Mouse (Mus musculus) thymus, adult 2 months (tissue): Measurements from ENCODE around the gene Ptprj.

ENCODE experiments used
- CTCF ChIP-seq: fragments of 200-500 bp; IDR thresholded peaks from 2 replicates; pipeline ENCODE4 v1.5.1; 2012; ENCODE audit warnings: mild to moderate bottlenecking, control low read depth, low read length, moderate library complexity, borderline replicate concordance; ENCODE audit not compliant: control insufficient read depth, poor library complexity, insufficient read depth; ENCODE audit errors: extremely low read depth
- POLR2A ChIP-seq: fragments of 200-500 bp; IDR thresholded peaks from 2 replicates; pipeline ENCODE4 v1.6.1; 2012; ENCODE audit warnings: mild to moderate bottlenecking, low read length, control low read depth, moderate library complexity; ENCODE audit not compliant: control insufficient read depth, poor library complexity, insufficient read depth; ENCODE audit errors: extremely low read depth

DNA sequence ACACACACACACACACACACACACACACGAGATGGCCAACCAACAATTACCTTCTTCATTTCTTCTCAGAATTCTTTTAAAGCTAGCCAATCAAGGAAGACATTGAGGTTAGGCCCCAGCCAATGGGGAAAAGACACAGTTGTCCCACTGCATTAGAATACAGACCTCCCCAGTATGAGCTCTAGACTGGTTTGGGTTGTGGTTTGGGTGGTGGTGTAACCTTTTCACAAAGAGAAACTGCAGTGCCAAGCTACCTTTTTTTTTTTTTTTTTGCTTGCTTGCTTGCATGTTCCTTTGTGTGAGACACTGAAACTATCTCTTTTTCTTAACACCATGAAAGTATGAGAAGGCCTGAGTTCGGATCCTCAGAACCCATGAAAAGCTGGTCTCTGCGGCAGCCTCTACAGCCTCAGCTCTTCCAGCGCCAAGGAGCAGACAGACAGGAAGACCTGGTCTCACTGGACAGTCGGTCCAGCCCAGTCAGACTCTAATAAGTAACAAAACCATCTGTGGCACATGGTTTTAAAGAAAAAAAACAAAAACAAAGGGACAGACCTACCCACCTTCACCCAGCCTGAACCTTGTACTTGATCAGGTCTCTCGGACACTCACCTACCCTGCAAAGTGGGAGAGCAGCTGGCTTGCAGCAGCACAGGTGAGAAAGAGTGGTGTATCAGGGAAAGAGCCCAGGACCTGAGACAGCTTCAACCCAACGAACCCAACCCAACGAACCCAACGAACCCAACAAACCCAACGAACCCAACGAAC is 92.8 kb downstream of the Ptprj start:
- TF ChIP-seq POLR2A = no peak
- no peak for TF ChIP-seq CTCF
